Mouse (Mus musculus): ENCODE measurements around the gene Cwh43.

Gene Cwh43

GRCm38 (mm10) chr5:73399768-73400526 is 5.9 kb upstream of the Cwh43 start:
- DNase-seq (ENCODE audit: low read depth in 1 of 2, low spot score in 2 of 2): no peak

GRCm38 (mm10) chr5:73401341-73401740 is 4.5 kb upstream of the Cwh43 start:
- DNase-seq (ENCODE audit: low read depth in 1 of 2, low spot score in 2 of 2): no peak

GRCm38 (mm10) chr5:73402911-73403310 is 3.0 kb upstream of the Cwh43 start:
- DNase-seq (ENCODE audit: low read depth in 1 of 2, low spot score in 2 of 2): no peak

GRCm38 (mm10) chr5:73403311-73404068 is 2.4 kb upstream of the Cwh43 start:
- no peak for DNase-seq (ENCODE audit: low read depth in 1 of 2, low spot score in 2 of 2)

GRCm38 (mm10) chr5:73404790-73405189 is 1.1 kb upstream of the Cwh43 start:
- no peak for DNase-seq (ENCODE audit: low read depth in 1 of 2, low spot score in 2 of 2)

DNA sequence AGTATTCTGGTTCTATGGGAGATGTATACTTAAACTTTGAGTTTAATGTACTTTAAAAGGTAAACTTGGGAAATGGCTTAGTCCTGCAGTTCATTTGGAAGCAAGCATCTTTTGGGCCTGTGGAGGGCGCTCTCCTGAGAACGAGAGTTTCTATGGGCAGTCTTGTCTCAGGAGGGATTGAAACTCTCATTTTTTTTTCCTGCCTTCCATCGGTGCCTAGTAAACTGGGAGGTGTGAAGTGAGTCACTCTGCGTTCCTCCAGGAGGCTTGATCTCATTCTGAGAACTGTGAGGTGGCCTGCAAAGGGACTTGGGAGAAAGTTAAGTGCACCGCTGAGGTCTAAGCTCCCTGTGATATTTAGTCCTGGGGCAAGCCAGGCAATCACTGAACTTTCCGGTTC is 986 bp downstream of the Cwh43 start:
- DNase-seq (ENCODE audit: low read depth in 1 of 2, low spot score in 2 of 2): no peak

- no peak for DNase-seq (ENCODE audit: low read depth in 1 of 2, low spot score in 2 of 2)
These were observed 4.1 kb downstream of the Cwh43 start for GRCm38 (mm10) chr5:73409970-73410369.

DNA sequence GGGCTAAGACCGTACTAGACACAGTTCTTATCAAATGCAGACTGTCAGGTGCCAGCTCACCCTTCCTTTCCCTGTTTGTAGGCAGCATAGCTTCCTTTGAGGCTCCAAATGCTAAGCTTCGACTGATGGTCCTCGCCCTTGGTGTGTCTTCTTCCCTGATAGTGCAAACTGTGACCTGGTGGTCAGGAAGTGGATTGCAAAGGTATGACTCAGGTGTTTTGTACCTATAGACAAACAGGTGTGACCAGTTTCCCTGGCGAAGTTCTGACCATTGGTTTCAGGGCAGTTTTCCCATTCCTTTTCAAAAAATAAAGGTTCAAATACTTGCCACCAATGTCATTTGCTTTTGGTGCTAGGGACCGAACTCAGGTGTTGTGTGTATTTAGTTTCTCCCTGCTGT is 5.9 kb downstream of the Cwh43 start:
- no peak for DNase-seq (ENCODE audit: low read depth in 1 of 2, low spot score in 2 of 2)

DNA sequence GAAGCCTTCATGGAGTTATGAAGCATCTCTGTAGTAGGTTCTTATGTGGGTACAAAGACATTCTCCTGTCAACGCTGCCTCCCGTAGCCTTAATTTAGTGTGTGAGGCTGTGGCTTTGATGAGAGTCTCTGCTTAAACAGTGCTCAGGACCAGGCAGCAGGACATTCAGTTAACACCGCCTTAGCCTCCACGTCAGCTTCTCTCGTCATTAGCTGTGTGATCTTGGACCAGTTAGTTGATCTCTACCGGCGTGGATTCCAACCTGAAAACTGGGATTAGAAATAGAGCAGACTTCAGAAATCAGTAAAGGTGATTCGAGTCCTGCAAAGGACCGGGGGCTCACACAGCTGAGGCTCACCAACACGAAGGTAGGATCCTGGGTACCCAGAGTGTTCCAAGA is 8.3 kb downstream of the Cwh43 start:
- no peak for DNase-seq (ENCODE audit: low read depth in 1 of 2, low spot score in 2 of 2)

GRCm38 (mm10) chr5:73419045-73419695 is 13.3 kb downstream of the Cwh43 start:
- no peak for DNase-seq (ENCODE audit: low read depth in 1 of 2, low spot score in 2 of 2)

DNA sequence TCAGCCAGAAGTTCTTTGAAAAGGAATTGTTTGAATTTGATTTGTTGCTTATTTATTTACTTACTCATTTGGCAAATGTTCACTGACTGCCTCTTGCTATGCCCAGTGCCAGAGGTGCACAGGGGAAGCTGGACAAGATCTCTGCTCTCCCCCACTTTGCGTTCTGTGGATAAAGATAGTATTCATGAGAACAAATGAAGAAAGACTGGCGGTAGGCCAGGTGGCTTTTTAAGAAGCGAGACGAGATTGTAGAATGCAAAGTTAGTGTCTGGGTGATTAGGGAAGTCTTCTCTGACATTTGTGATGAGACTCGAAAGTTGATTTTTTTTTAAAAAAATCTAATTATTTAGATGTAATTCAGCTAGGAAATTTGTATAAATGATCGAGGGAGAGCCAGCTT is 20.9 kb downstream of the Cwh43 start:
- DNase-seq (ENCODE audit: low read depth in 1 of 2, low spot score in 2 of 2): no peak

DNA sequence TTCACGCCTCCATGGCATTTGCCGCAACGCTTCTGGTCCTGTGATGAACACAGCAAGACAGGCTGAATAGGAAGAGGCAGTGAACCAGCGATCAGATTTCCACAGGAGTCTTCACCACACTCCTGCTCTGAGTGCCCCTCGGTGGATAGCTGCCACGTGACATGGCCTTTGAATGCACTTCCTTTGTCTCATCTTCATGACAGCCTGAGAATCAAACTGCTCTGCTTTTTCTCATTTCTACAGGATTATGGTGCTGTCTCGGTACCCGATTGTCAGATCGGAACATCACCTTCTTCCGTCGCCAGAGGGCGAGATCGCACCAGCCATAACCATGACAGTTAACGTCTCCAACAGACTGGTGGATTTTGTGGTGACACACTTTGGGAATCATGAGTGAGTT is 25.7 kb downstream of the Cwh43 start:
- no peak for DNase-seq (ENCODE audit: low read depth in 1 of 2, low spot score in 2 of 2)

- DNase-seq (ENCODE audit: low read depth in 1 of 2, low spot score in 2 of 2): no peak
These were observed 26.9 kb downstream of the Cwh43 start for GRCm38 (mm10) chr5:73432805-73433204.

GRCm38 (mm10) chr5:73434764-73435163 is 28.9 kb downstream of the Cwh43 start:
- no peak for DNase-seq (ENCODE audit: low read depth in 1 of 2, low spot score in 2 of 2)

DNA sequence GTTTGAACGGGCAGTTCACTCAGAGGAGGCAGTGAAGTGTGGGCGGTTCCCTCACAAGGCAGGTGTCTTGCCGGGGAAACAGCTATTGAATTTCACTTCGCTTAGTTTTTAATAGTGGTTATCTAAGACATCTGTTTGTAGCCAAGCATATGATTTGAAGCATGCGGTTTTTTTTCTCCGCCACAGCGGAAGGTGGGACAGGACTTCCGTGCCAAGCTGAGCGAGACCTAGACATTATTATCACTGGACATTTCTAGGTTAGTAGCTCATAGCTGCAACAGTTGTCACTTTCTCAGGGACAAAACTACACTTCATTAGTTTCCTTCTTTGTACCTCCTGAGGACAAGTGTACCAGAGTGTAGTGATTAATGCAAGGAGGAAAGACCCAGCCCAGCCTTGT is 36.3 kb downstream of the Cwh43 start:
- DNase-seq (ENCODE audit: low read depth in 1 of 2, low spot score in 2 of 2): no peak

- DNase-seq (ENCODE audit: low read depth in 1 of 2, low spot score in 2 of 2): no peak
These were observed 44.4 kb downstream of the Cwh43 start for GRCm38 (mm10) chr5:73450276-73450675.

DNA sequence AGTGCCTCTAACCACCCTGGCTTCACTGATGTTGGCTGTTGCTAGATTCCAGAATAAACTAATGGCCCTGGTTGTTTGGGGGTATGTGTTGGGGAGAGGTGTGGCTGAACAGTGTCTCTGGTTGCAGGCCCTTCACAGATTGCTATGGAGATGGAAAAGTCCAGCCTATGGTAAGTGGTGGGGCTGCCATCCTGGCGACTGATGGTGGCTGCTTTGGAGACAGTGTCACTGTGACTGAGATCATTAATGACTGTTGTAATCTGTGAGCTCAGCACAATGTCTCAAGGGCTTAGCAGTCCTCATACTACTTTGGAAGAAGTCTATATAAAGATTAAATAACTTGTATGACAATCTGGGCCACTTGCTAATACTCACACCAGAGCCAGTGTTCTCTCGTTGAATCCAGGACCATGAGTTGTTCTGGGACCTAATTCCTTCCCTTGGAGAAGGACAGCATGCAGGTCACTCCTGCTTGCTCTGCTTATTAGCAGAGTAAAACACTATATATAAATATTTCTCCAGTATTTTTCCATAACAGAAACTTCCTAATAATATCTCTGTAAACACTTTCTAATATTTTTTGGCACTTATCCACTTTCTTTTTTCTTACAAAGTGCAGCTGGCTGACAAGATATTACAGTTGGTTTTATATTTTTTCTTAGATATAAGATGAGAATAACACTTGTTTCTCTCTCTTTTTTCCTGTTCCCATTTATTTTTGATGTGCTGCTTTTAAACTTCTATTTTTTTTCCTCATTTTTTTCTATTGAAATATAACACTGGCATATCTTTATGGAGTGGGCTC is 48.8 kb downstream of the Cwh43 start:
- DNase-seq (ENCODE audit: low read depth in 1 of 2, low spot score in 2 of 2): no peak

- no peak for DNase-seq (ENCODE audit: low read depth in 1 of 2, low spot score in 2 of 2)
These were observed 49.4 kb downstream of the Cwh43 start for GRCm38 (mm10) chr5:73455307-73455687.

DNA sequence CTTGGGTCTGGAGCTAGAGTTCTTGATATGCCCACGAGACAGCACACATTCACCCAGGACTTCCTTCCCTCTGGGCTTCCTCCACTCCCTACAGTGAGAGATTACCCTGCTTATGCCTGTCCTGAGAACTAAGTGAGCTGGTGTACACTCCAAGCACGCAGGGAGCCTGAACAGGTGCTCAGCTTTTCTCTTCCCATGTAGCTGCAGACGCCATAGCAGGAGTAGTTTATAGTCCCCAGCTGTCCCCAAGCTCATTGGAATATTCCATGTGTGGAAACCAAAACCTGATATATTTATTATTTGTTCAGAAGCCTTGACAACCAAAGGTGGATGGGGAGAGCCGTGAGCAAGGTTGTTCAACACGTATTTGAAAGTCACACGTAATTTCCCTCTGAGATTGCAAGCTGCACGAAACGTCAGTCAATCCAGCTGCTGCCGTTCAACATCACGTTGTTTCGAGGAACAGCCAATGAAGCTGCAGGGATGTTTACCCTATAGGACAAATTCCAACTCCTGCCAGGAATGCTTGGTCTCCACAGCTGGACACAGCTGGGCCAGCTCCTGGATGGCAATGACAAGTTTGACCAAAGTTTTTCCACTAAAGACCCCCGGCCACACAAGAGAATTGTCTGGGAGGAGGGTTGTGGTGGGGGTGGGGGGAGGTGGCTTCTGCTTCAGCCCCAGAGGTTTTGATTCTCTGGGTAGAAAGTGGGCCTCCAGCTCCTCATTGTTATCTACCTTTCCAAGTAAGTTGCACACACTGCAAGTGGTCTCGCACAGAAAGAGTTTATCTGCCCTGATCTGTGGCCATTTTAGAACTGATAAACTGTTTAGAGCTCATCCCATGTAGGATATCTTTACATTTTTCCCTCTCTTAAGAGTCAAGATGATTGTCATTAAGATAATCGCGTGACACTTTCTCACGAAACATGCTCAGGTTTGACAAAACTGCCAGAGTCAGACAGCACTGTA is 62.9 kb downstream of the Cwh43 start:
- no peak for DNase-seq (ENCODE audit: low read depth in 1 of 2, low spot score in 2 of 2)
